Mouse (Mus musculus) kidney, adult 8-10 months (tissue): Measurements from ENCODE around the gene Fgfr2.

Experiments
- DNase-seq, 2 experiments: peaks; one replicate each; pipeline ENCODE4 v3.0.0; 2022

Gene Fgfr2

GRCm38 (mm10) chr7:130298926-130299594 lies 2824.1 kb downstream of the Fgfr2 start:
- DNase-seq = no peak

GRCm38 (mm10) chr7:130291179-130291578 lies 2832.0 kb downstream of the Fgfr2 start:
- DNase-seq = no peak

- DNase-seq = no peak
Measured at GRCm38 (mm10) chr7:130289428-130289790, 2833.7 kb downstream of the Fgfr2 start.

- no peak for DNase-seq
Measured at GRCm38 (mm10) chr7:130288719-130289427, 2834.3 kb downstream of the Fgfr2 start.

- no peak for DNase-seq
Measured at GRCm38 (mm10) chr7:130288248-130288647, 2834.9 kb downstream of the Fgfr2 start.

- no peak for DNase-seq
Measured at GRCm38 (mm10) chr7:130278738-130279705, 2844.1 kb downstream of the Fgfr2 start.

GRCm38 (mm10) chr7:130278000-130278737 lies 2845.0 kb downstream of the Fgfr2 start:
- no peak for DNase-seq

- peak; percentile 53 to 71 for DNase-seq
Measured at GRCm38 (mm10) chr7:130273265-130273664, 2849.9 kb downstream of the Fgfr2 start.

GRCm38 (mm10) chr7:130270807-130271206 lies 2852.3 kb downstream of the Fgfr2 start:
- no peak for DNase-seq

- DNase-seq = no peak
Measured at GRCm38 (mm10) chr7:130269124-130269867, 2853.9 kb downstream of the Fgfr2 start.

- no peak for DNase-seq
Measured at GRCm38 (mm10) chr7:130267099-130267498, 2856.1 kb downstream of the Fgfr2 start.

- DNase-seq = peak; percentile 57 to 58
Measured at GRCm38 (mm10) chr7:130266166-130266490, 2857.0 kb downstream of the Fgfr2 start.

- DNase-seq = no peak
Measured at GRCm38 (mm10) chr7:130265319-130266165, 2857.6 kb downstream of the Fgfr2 start.

GRCm38 (mm10) chr7:130264616-130265318 lies 2858.4 kb downstream of the Fgfr2 start:
- DNase-seq = peak in 1 of 2 experiments; percentile 44

- DNase-seq = no peak
Measured at GRCm38 (mm10) chr7:130263799-130264351, 2859.3 kb downstream of the Fgfr2 start.

- no peak for DNase-seq
Measured at GRCm38 (mm10) chr7:130263233-130263594, 2859.9 kb downstream of the Fgfr2 start.

- DNase-seq = no peak
Measured at GRCm38 (mm10) chr7:130262528-130263232, 2860.5 kb downstream of the Fgfr2 start.

- no peak for DNase-seq
Measured at GRCm38 (mm10) chr7:130261684-130262527, 2861.2 kb downstream of the Fgfr2 start.
